Mouse (Mus musculus) C2C12 (cell line): ENCODE measurements around the gene Dppa4. TPM values are rescaled to one million over a fixed set of nuclear protein-coding genes. Genes with fewer than 3 reads are reported as not detected.

Experiments
- H3K27me3 ChIP-seq: one replicate; pipeline ENCODE4 v1.6.1; 2011; ENCODE audit not compliant: control insufficient read depth, insufficient read depth, insufficient read length
- H3K36me3 ChIP-seq: one replicate; pipeline ENCODE4 v1.6.1; 2011; ENCODE audit not compliant: control insufficient read depth, insufficient read depth
- H3K4me3 ChIP-seq: one replicate; pipeline ENCODE4 v1.5.1; 2011; ENCODE audit warnings: mild to moderate bottlenecking, control low read depth; ENCODE audit not compliant: poor library complexity, insufficient read depth, severe bottlenecking
- H3K79me2 ChIP-seq: one replicate; pipeline ENCODE4 v1.6.1; 2011; ENCODE audit not compliant: control insufficient read depth, insufficient read depth
- H3K79me3 ChIP-seq: one replicate; pipeline ENCODE4 v1.6.1; 2011; ENCODE audit warnings: low read depth, control low read depth
- H3ac ChIP-seq: one replicate; pipeline ENCODE3; 2011; ENCODE audit warnings: low read depth; ENCODE audit not compliant: control insufficient read depth, insufficient read length
- CEBPB ChIP-seq: IDR thresholded peaks from one replicate; pipeline ENCODE4 v1.6.1; 2011; ENCODE audit warnings: low read depth, mild to moderate bottlenecking, control low read depth, moderate library complexity
- CTCF ChIP-seq: IDR thresholded peaks from one replicate; pipeline ENCODE4 v1.5.1; 2011; ENCODE audit not compliant: control insufficient read depth, insufficient read depth, insufficient read length
- FOSL1 ChIP-seq: IDR thresholded peaks from one replicate; pipeline ENCODE4 v1.8.0; 2011; ENCODE audit warnings: mild to moderate bottlenecking, low read length; ENCODE audit not compliant: poor library complexity, insufficient read depth, severe bottlenecking
- MAX ChIP-seq: IDR thresholded peaks from one replicate; pipeline ENCODE4 v1.6.1; 2011; ENCODE audit warnings: mild to moderate bottlenecking, control low read depth
- MYOD1 ChIP-seq: IDR thresholded peaks from one replicate; pipeline ENCODE4 v1.6.1; 2011; ENCODE audit warnings: low read depth; ENCODE audit not compliant: control insufficient read depth, insufficient read length
- MYOG ChIP-seq: IDR thresholded peaks from one replicate; pipeline ENCODE4 v1.6.1; 2011; ENCODE audit not compliant: control insufficient read depth, insufficient read length; ENCODE audit errors: extremely low read depth
- USF1 ChIP-seq: IDR thresholded peaks from one replicate; pipeline ENCODE4 v1.6.1; 2011; ENCODE audit warnings: low read depth, mild to moderate bottlenecking, control low read depth, moderate library complexity
- long read RNA-seq, 2 experiments: library from polyadenylated mRNA; unstranded; transcript quantifications; one replicate each; pipeline ENCODE4 v2.0.0; 2019 to 2020
- polyA plus RNA-seq: library from polyadenylated mRNA; unstranded; fragments of >200 nt; fragmentation: generic; extraction: Trizol; gene quantifications from one replicate; pipeline ENCODE4 v1.2.1, GENCODE M21; 2012; ENCODE audit warnings: missing spikeins

Dppa4 gene
- polyA plus RNA-seq: 0.34 TPM
- long read RNA-seq, experiment 1: 0 reads
- long read RNA-seq, experiment 2: 0 reads

GRCm38 (mm10) chr16:48283517-48283916, at the start of gene Dppa4:
Gene Dppa4, plus strand, starts transcription at chr16:48283733.
- H3K79me3 ChIP-seq: no peaks in the 10 kb centered on the region
- no peak for TF ChIP-seq MYOG
- no peak for TF ChIP-seq CEBPB
- TF ChIP-seq MAX: no peak
- no peak for TF ChIP-seq USF1
- TF ChIP-seq FOSL1: no peak
- H3K4me3 ChIP-seq: no peak within 1 kb of the TSS
- no peaks in the 10 kb centered on the region for H3K27me3 ChIP-seq
- H3ac ChIP-seq: no peak within 1 kb of the TSS
- no peaks in the 10 kb centered on the region for H3K36me3 ChIP-seq
- no peaks in the 10 kb centered on the region for H3K79me2 ChIP-seq

- H3K36me3 ChIP-seq: no peaks in the 10 kb centered on the region
- TF ChIP-seq MAX: no peak
- no peak for TF ChIP-seq CEBPB
- TF ChIP-seq MYOD1: no peak
- TF ChIP-seq USF1: no peak
- no peak for TF ChIP-seq CTCF
- TF ChIP-seq FOSL1: no peak
- TF ChIP-seq MYOG: no peak
- no peaks in the 10 kb centered on the region for H3K27me3 ChIP-seq
- H3ac ChIP-seq: no peak overlapping the region
- no peak overlapping the region for H3K4me3 ChIP-seq
- H3K79me2 ChIP-seq: no peaks in the 10 kb centered on the region
- H3K79me3 ChIP-seq: no peaks in the 10 kb centered on the region
Observed at GRCm38 (mm10) chr16:48234999-48235398, 48.5 kb upstream of the Dppa4 start.

- Histone ChIP-seq H3K27me3 (no peaks in the 10 kb centered on the region), H3K79me2 (no peaks in the 10 kb centered on the region), H3K79me3 (no peaks in the 10 kb centered on the region), H3ac (no peak overlapping the region), H3K4me3 (no peak overlapping the region), H3K36me3 (no peaks in the 10 kb centered on the region)
- TF ChIP-seq CEBPB (no peak), USF1 (no peak), CTCF (no peak), FOSL1 (no peak), MAX (no peak), MYOG (no peak), MYOD1 (no peak)
Observed at GRCm38 (mm10) chr16:48237676-48238075, 45.9 kb upstream of the Dppa4 start.

GRCm38 (mm10) chr16:48247044-48247661, 36.4 kb upstream of the Dppa4 start:
- no peak overlapping the region for H3ac ChIP-seq
- H3K79me3 ChIP-seq: no peaks in the 10 kb centered on the region
- TF ChIP-seq MYOG: no peak
- TF ChIP-seq CTCF: no peak
- no peak for TF ChIP-seq MAX
- TF ChIP-seq MYOD1: no peak
- no peak for TF ChIP-seq FOSL1
- TF ChIP-seq CEBPB: no peak
- TF ChIP-seq USF1: no peak
- H3K36me3 ChIP-seq: no peaks in the 10 kb centered on the region
- H3K79me2 ChIP-seq: no peaks in the 10 kb centered on the region
- no peaks in the 10 kb centered on the region for H3K27me3 ChIP-seq
- H3K4me3 ChIP-seq: no peak overlapping the region

- H3K79me2 ChIP-seq: no peaks in the 10 kb centered on the region
- no peaks in the 10 kb centered on the region for H3K27me3 ChIP-seq
- TF ChIP-seq MAX: no peak
- TF ChIP-seq MYOD1: no peak
- no peak for TF ChIP-seq FOSL1
- no peak for TF ChIP-seq CTCF
- TF ChIP-seq CEBPB: no peak
- no peak for TF ChIP-seq MYOG
- TF ChIP-seq USF1: no peak
- no peak overlapping the region for H3K4me3 ChIP-seq
- H3ac ChIP-seq: no peak overlapping the region
- no peaks in the 10 kb centered on the region for H3K79me3 ChIP-seq
- no peaks in the 10 kb centered on the region for H3K36me3 ChIP-seq
Observed at GRCm38 (mm10) chr16:48252824-48253223, 30.7 kb upstream of the Dppa4 start.

- Histone ChIP-seq H3K27me3 (no peaks in the 10 kb centered on the region), H3K79me3 (no peaks in the 10 kb centered on the region), H3ac (no peak overlapping the region), H3K36me3 (no peaks in the 10 kb centered on the region), H3K79me2 (no peaks in the 10 kb centered on the region), H3K4me3 (no peak overlapping the region)
- TF ChIP-seq FOSL1: no peak
- TF ChIP-seq MYOG: no peak
- no peak for TF ChIP-seq MAX
- TF ChIP-seq CEBPB: no peak
- TF ChIP-seq USF1: no peak
- no peak for TF ChIP-seq CTCF
- no peak for TF ChIP-seq MYOD1
Observed at GRCm38 (mm10) chr16:48254584-48254983, 28.9 kb upstream of the Dppa4 start.
